Mouse (Mus musculus) hematopoietic stem cell, adult 5-6 weeks (primary cell): ENCODE results near the gene Hip1. TPM values are rescaled to one million over a fixed set of nuclear protein-coding genes. Genes with fewer than 3 reads are reported as not detected.
"Not testable (repeated sequence)": the region's sequence is repeated elsewhere in the genome, so short reads cannot be mapped to it uniquely, and the experiment has no call there.

ENCODE experiments used
- ATAC-seq, 2 experiments: fragments of 125-278 bp in 1 of 2; replicated peaks in 1 of 2; 2 replicates each; pipeline ENCODE4 v1.8.0; 2016 to 2017; ENCODE audit warnings: inconsistent platforms in 2 of 2, mild to moderate bottlenecking in 2 of 2, moderate number of reproducible peaks in 2 of 2, low read depth in 1 of 2, moderate TSS enrichment in 1 of 2; ENCODE audit not compliant: low FRiP score in 2 of 2, poor library complexity in 2 of 2, severe bottlenecking in 2 of 2, insufficient read depth in 1 of 2, low TSS enrichment in 1 of 2
- total RNA-seq: library from RNA; stranded (forward); fragments of 172-1452, 232-1000 nt; gene quantifications from 2 replicates; pipeline ENCODE4 v1.2.3, GENCODE M21; 2017

The Hip1 gene
- total RNA-seq, 1 experiment from 2014 or later = 27.7 TPM

GRCm38 (mm10) chr5:135505442-135505841 is 39.5 kb downstream of the Hip1 start:
- no peak for ATAC-seq

GRCm38 (mm10) chr5:135502931-135503330 is 42.0 kb downstream of the Hip1 start:
- ATAC-seq = no peak

GRCm38 (mm10) chr5:135502027-135502426 is 42.9 kb downstream of the Hip1 start:
- no peak for ATAC-seq

- ATAC-seq = no peak
Measured at GRCm38 (mm10) chr5:135498914-135499313, 46.0 kb downstream of the Hip1 start.

GRCm38 (mm10) chr5:135497347-135497955 is 47.5 kb downstream of the Hip1 start:
- ATAC-seq = no peak

- no peak for ATAC-seq
Measured at GRCm38 (mm10) chr5:135496489-135496888, 48.4 kb downstream of the Hip1 start.

- ATAC-seq = no peak
Measured at GRCm38 (mm10) chr5:135495471-135495870, 49.4 kb downstream of the Hip1 start.

- ATAC-seq = 0 out of 4 replicates have a peak, but pooled peaks have one; percentile 46 to 47
Measured at GRCm38 (mm10) chr5:135494183-135494910, 50.6 kb downstream of the Hip1 start.

- no peak for ATAC-seq
Measured at GRCm38 (mm10) chr5:135493095-135493494, 51.8 kb downstream of the Hip1 start.

- no peak for ATAC-seq
Measured at GRCm38 (mm10) chr5:135492126-135492525, 52.8 kb downstream of the Hip1 start.

GRCm38 (mm10) chr5:135489695-135490294 is 55.1 kb downstream of the Hip1 start:
- no peak for ATAC-seq

GRCm38 (mm10) chr5:135488881-135489694 is 55.8 kb downstream of the Hip1 start:
- peak; percentile 38 to 64; a peak in 3 of 4 replicates for ATAC-seq

- ATAC-seq = no peak
Measured at GRCm38 (mm10) chr5:135488222-135488880, 56.6 kb downstream of the Hip1 start.

GRCm38 (mm10) chr5:135485289-135485688 is 59.6 kb downstream of the Hip1 start:
- no peak for ATAC-seq

GRCm38 (mm10) chr5:135483865-135484264 is 61.1 kb downstream of the Hip1 start:
- not testable (repeated sequence) for ATAC-seq

- peak; percentile 66 to 77 for ATAC-seq
Measured at GRCm38 (mm10) chr5:135478877-135479600, 65.9 kb downstream of the Hip1 start.

GRCm38 (mm10) chr5:135476199-135476598 is 68.7 kb downstream of the Hip1 start:
- no peak; a peak in 1 of 4 replicates for ATAC-seq
